Mouse (Mus musculus): Measurements from ENCODE around the gene Phgdh. TPM values are rescaled to one million over a fixed set of nuclear protein-coding genes. Genes with fewer than 3 reads are reported as not detected.

Gene Phgdh
- polyA plus RNA-seq, 1 experiment from 2014 or later = 168 TPM

- ATAC-seq = 0 out of 2 replicates have a peak, but pooled peaks have one; percentile 29
- Histone ChIP-seq H3K4me1 (replicated peaks; ENCODE audit: control insufficient read depth, insufficient read depth, low read length) (peaks cover 29% of the 10 kb centered on the region), H3K27me3 (replicated peaks; ENCODE audit: control insufficient read depth, insufficient read depth, low read length) (no peaks in the 10 kb centered on the region), H3K4me3 (replicated peaks; ENCODE audit: low read length) (no peak overlapping the region; the same call in 1 of the 2 replicates), H3K27ac (ENCODE audit: low read length) (0 out of 2 replicates have a peak overlapping the region, but pooled peaks have one; percentile 13), H3K9me3 (ENCODE audit: control insufficient read depth, low read length) (no peaks in the 10 kb centered on the region), H3K4me2 (ENCODE audit: low read length) (peak overlapping the region; percentile 27), H3K36me3 (ENCODE audit: control insufficient read depth, insufficient read depth) (no peaks in the 10 kb centered on the region), H3K9ac (replicated peaks; ENCODE audit: low read depth, low read length) (no peak overlapping the region)
- 61% methylated on average over 22 of the region's 22 CpGs for WGBS
Observed at GRCm38 (mm10) chr3:98336661-98337654, 2.8 kb downstream of the Phgdh start.

- no peak overlapping the region for H3K27ac ChIP-seq (ENCODE audit: low read length)
- no peak overlapping the region for H3K9ac ChIP-seq (replicated peaks; ENCODE audit: low read depth, low read length)
- 70% methylated on average over 7 of the region's 7 CpGs for WGBS
- no peaks in the 10 kb centered on the region for H3K9me3 ChIP-seq (ENCODE audit: control insufficient read depth, low read length)
- no peak overlapping the region for H3K4me2 ChIP-seq (ENCODE audit: low read length)
- H3K27me3 ChIP-seq (replicated peaks; ENCODE audit: control insufficient read depth, insufficient read depth, low read length) = no peaks in the 10 kb centered on the region
- no peak for ATAC-seq
- H3K4me3 ChIP-seq (replicated peaks; ENCODE audit: low read length) = no peak overlapping the region
- no peaks in the 10 kb centered on the region for H3K36me3 ChIP-seq (ENCODE audit: control insufficient read depth, insufficient read depth)
- H3K4me1 ChIP-seq (replicated peaks; ENCODE audit: control insufficient read depth, insufficient read depth, low read length) = peaks cover 29% of the 10 kb centered on the region
Observed at GRCm38 (mm10) chr3:98335886-98336285, 3.9 kb downstream of the Phgdh start.

GRCm38 (mm10) chr3:98335331-98335730 lies 4.5 kb downstream of the Phgdh start:
- Histone ChIP-seq H3K27me3 (replicated peaks; ENCODE audit: control insufficient read depth, insufficient read depth, low read length) (no peaks in the 10 kb centered on the region), H3K4me2 (ENCODE audit: low read length) (no peak overlapping the region), H3K9ac (replicated peaks; ENCODE audit: low read depth, low read length) (no peak overlapping the region), H3K4me3 (replicated peaks; ENCODE audit: low read length) (no peak overlapping the region), H3K9me3 (ENCODE audit: control insufficient read depth, low read length) (no peaks in the 10 kb centered on the region), H3K36me3 (ENCODE audit: control insufficient read depth, insufficient read depth) (no peaks in the 10 kb centered on the region), H3K4me1 (replicated peaks; ENCODE audit: control insufficient read depth, insufficient read depth, low read length) (peaks cover 29% of the 10 kb centered on the region), H3K27ac (ENCODE audit: low read length) (no peak overlapping the region)
- no peak for ATAC-seq

- Histone ChIP-seq H3K4me2 (ENCODE audit: low read length) (no peak overlapping the region), H3K9ac (replicated peaks; ENCODE audit: low read depth, low read length) (no peak overlapping the region), H3K4me1 (replicated peaks; ENCODE audit: control insufficient read depth, insufficient read depth, low read length) (peaks cover 29% of the 10 kb centered on the region), H3K27me3 (replicated peaks; ENCODE audit: control insufficient read depth, insufficient read depth, low read length) (no peaks in the 10 kb centered on the region), H3K9me3 (ENCODE audit: control insufficient read depth, low read length) (no peaks in the 10 kb centered on the region), H3K4me3 (replicated peaks; ENCODE audit: low read length) (no peak overlapping the region), H3K36me3 (ENCODE audit: control insufficient read depth, insufficient read depth) (no peaks in the 10 kb centered on the region), H3K27ac (ENCODE audit: low read length) (no peak overlapping the region)
- ATAC-seq = no peak
- WGBS = 98% methylated on average over 2 of the region's 2 CpGs
Observed at GRCm38 (mm10) chr3:98334010-98334409, 5.8 kb downstream of the Phgdh start.

- 78% methylated on average over 9 of the region's 9 CpGs for WGBS
- Histone ChIP-seq H3K9me3 (ENCODE audit: control insufficient read depth, low read length) (no peaks in the 10 kb centered on the region), H3K9ac (replicated peaks; ENCODE audit: low read depth, low read length) (no peak overlapping the region), H3K4me3 (replicated peaks; ENCODE audit: low read length) (no peak overlapping the region), H3K27ac (ENCODE audit: low read length) (no peak overlapping the region), H3K36me3 (ENCODE audit: control insufficient read depth, insufficient read depth) (no peaks in the 10 kb centered on the region; the same call in 1 of the 2 replicates), H3K4me2 (ENCODE audit: low read length) (no peak overlapping the region), H3K4me1 (replicated peaks; ENCODE audit: control insufficient read depth, insufficient read depth, low read length) (peaks cover 4% of the 10 kb centered on the region), H3K27me3 (replicated peaks; ENCODE audit: control insufficient read depth, insufficient read depth, low read length) (no peaks in the 10 kb centered on the region)
- ATAC-seq = no peak
Observed at GRCm38 (mm10) chr3:98324235-98324634, 15.6 kb downstream of the Phgdh start.

GRCm38 (mm10) chr3:98322209-98322608 lies 17.6 kb downstream of the Phgdh start:
- Histone ChIP-seq H3K27ac (ENCODE audit: low read length) (no peak overlapping the region), H3K36me3 (ENCODE audit: control insufficient read depth, insufficient read depth) (no peaks in the 10 kb centered on the region), H3K4me1 (replicated peaks; ENCODE audit: control insufficient read depth, insufficient read depth, low read length) (peaks cover 8% of the 10 kb centered on the region), H3K27me3 (replicated peaks; ENCODE audit: control insufficient read depth, insufficient read depth, low read length) (no peaks in the 10 kb centered on the region), H3K4me3 (replicated peaks; ENCODE audit: low read length) (no peak overlapping the region), H3K9ac (replicated peaks; ENCODE audit: low read depth, low read length) (no peak overlapping the region), H3K4me2 (ENCODE audit: low read length) (no peak overlapping the region), H3K9me3 (ENCODE audit: control insufficient read depth, low read length) (no peaks in the 10 kb centered on the region)
- 94% methylated on average over 5 of the region's 5 CpGs for WGBS
- no peak for ATAC-seq

GRCm38 (mm10) chr3:98319190-98319589 lies 20.6 kb downstream of the Phgdh start:
- ATAC-seq = peak; percentile 82
- no peaks in the 10 kb centered on the region for H3K36me3 ChIP-seq (ENCODE audit: control insufficient read depth, insufficient read depth)
- 5% methylated on average over 2 of the region's 2 CpGs for WGBS
- H3K4me2 ChIP-seq (ENCODE audit: low read length) = no peak overlapping the region
- H3K4me3 ChIP-seq (replicated peaks; ENCODE audit: low read length) = no peak overlapping the region
- H3K27me3 ChIP-seq (replicated peaks; ENCODE audit: control insufficient read depth, insufficient read depth, low read length) = no peaks in the 10 kb centered on the region
- no peaks in the 10 kb centered on the region for H3K9me3 ChIP-seq (ENCODE audit: control insufficient read depth, low read length)
- peak overlapping the region; percentile 70 for H3K27ac ChIP-seq (ENCODE audit: low read length)
- peaks cover 12% of the 10 kb centered on the region for H3K4me1 ChIP-seq (replicated peaks; ENCODE audit: control insufficient read depth, insufficient read depth, low read length)
- no peak overlapping the region for H3K9ac ChIP-seq (replicated peaks; ENCODE audit: low read depth, low read length)

- Histone ChIP-seq H3K4me1 (replicated peaks; ENCODE audit: control insufficient read depth, insufficient read depth, low read length) (peaks cover 12% of the 10 kb centered on the region), H3K9ac (replicated peaks; ENCODE audit: low read depth, low read length) (no peak overlapping the region), H3K27me3 (replicated peaks; ENCODE audit: control insufficient read depth, insufficient read depth, low read length) (no peaks in the 10 kb centered on the region), H3K27ac (ENCODE audit: low read length) (no peak overlapping the region), H3K4me3 (replicated peaks; ENCODE audit: low read length) (no peak overlapping the region), H3K4me2 (ENCODE audit: low read length) (no peak overlapping the region), H3K36me3 (ENCODE audit: control insufficient read depth, insufficient read depth) (no peaks in the 10 kb centered on the region), H3K9me3 (ENCODE audit: control insufficient read depth, low read length) (no peaks in the 10 kb centered on the region)
- no peak for ATAC-seq
- WGBS = 22% methylated on average over 3 of the region's 3 CpGs
Observed at GRCm38 (mm10) chr3:98317143-98317542, 22.6 kb downstream of the Phgdh start.

GRCm38 (mm10) chr3:98315181-98315580 lies 24.6 kb downstream of the Phgdh start:
- H3K9me3 ChIP-seq (ENCODE audit: control insufficient read depth, low read length) = no peaks in the 10 kb centered on the region
- no peak for ATAC-seq
- WGBS = 75% methylated on average over 2 of the region's 2 CpGs
- H3K27ac ChIP-seq (ENCODE audit: low read length) = no peak overlapping the region
- H3K27me3 ChIP-seq (replicated peaks; ENCODE audit: control insufficient read depth, insufficient read depth, low read length) = no peaks in the 10 kb centered on the region
- H3K4me3 ChIP-seq (replicated peaks; ENCODE audit: low read length) = no peak overlapping the region
- peaks cover 12% of the 10 kb centered on the region for H3K4me1 ChIP-seq (replicated peaks; ENCODE audit: control insufficient read depth, insufficient read depth, low read length)
- no peaks in the 10 kb centered on the region for H3K36me3 ChIP-seq (ENCODE audit: control insufficient read depth, insufficient read depth)
- no peak overlapping the region for H3K4me2 ChIP-seq (ENCODE audit: low read length)
- H3K9ac ChIP-seq (replicated peaks; ENCODE audit: low read depth, low read length) = no peak overlapping the region
